Mouse (Mus musculus) limb, embryonic 11.5 days (tissue): ENCODE measurements at regions not wholly inside any gene's neighbourhood (a gene's known extent, or its start where the extent isn't known, plus 50 kb on each side); places are given as distances from the start of the nearest gene placed in this dataset.

Experiments used
- ATAC-seq: fragments of 200-750 bp; cut with Nextera tagmentation; 2 replicates; pipeline ENCODE4 v1.8.0; 2017; ENCODE audit warnings: low read depth; ENCODE audit not compliant: insufficient number of reproducible peaks, low FRiP score, low TSS enrichment
- DNase-seq: peaks from one replicate; pipeline ENCODE4 v3.0.0-alpha.2; 2015; ENCODE audit warnings: low spot score
- H3K27ac ChIP-seq: fragments of 300-500 bp; sonication (generic); replicated peaks from 2 replicates; pipeline ENCODE4 v1.5.1; 2014; ENCODE audit warnings: low read depth, mild to moderate bottlenecking, low read length
- H3K27me3 ChIP-seq: fragments of 300-500 bp; sonication (generic); 2 replicates; pipeline ENCODE4 v1.6.1; 2014; ENCODE audit warnings: mild to moderate bottlenecking, low read length, mixed read lengths; ENCODE audit not compliant: control insufficient read depth, insufficient read depth
- H3K36me3 ChIP-seq: fragments of 300-500 bp; sonication (generic); 2 replicates; pipeline ENCODE4 v1.6.1; 2014; ENCODE audit warnings: mild to moderate bottlenecking, low read length, moderate library complexity, mixed read lengths; ENCODE audit not compliant: control insufficient read depth, insufficient read depth
- H3K4me1 ChIP-seq: fragments of 300-500 bp; sonication (generic); 2 replicates; pipeline ENCODE4 v1.6.1; 2014; ENCODE audit warnings: low read length, mixed read lengths; ENCODE audit not compliant: control insufficient read depth, insufficient read depth
- H3K4me2 ChIP-seq: fragments of 300-500 bp; sonication (generic); 2 replicates; pipeline ENCODE4 v1.6.1; 2014; ENCODE audit warnings: low read depth, mild to moderate bottlenecking, moderate library complexity; ENCODE audit not compliant: severe bottlenecking
- H3K4me3 ChIP-seq: fragments of 300-500 bp; sonication (generic); 2 replicates; pipeline ENCODE4 v1.5.1; 2014; ENCODE audit warnings: low read depth, low read length
- H3K9ac ChIP-seq: fragments of 300-500 bp; sonication (generic); 2 replicates; pipeline ENCODE4 v1.6.1; 2014; ENCODE audit warnings: mild to moderate bottlenecking, low read length
- H3K9me3 ChIP-seq: fragments of 300-500 bp; sonication (generic); 2 replicates; pipeline ENCODE4 v1.6.1; 2016; ENCODE audit warnings: low read length; ENCODE audit not compliant: control insufficient read depth
- WGBS: fragments of 180-500 bp; shearing (Covaris S2); extraction: QIAGEN DNeasy Blood & Tissue Kit; methylation state at CpG from one replicate; pipeline ENCODE4 v1.1.7; 2014; 5-methylcytosine and 5-hydroxymethylcytosine counted together

GRCm38 (mm10) chr1:155041592-155041991 is 57.8 kb downstream of the Ier5 start:
- no peak for ATAC-seq
- DNase-seq = no peak
- H3K36me3 ChIP-seq = no peaks in the 10 kb centered on the region
- no peak overlapping the region for H3K9ac ChIP-seq
- H3K4me2 ChIP-seq = no peak overlapping the region
- no peak overlapping the region for H3K27ac ChIP-seq
- no peak overlapping the region for H3K4me3 ChIP-seq
- H3K4me1 ChIP-seq = no peaks in the 10 kb centered on the region
- no peaks in the 10 kb centered on the region for H3K9me3 ChIP-seq
- 88% methylated on average over 5 of the region's 5 CpGs for WGBS
- no peaks in the 10 kb centered on the region for H3K27me3 ChIP-seq

GRCm38 (mm10) chr1:155040939-155041371 is 58.5 kb downstream of the Ier5 start:
- Histone ChIP-seq H3K4me1 (no peaks in the 10 kb centered on the region), H3K27me3 (no peaks in the 10 kb centered on the region), H3K9ac (no peak overlapping the region), H3K4me3 (no peak overlapping the region), H3K27ac (no peak overlapping the region), H3K36me3 (no peaks in the 10 kb centered on the region), H3K4me2 (no peak overlapping the region), H3K9me3 (no peaks in the 10 kb centered on the region)
- 70% methylated on average over 1 of the region's 1 CpGs for WGBS
- DNase-seq (no peak), ATAC-seq (no peak)

- no peak overlapping the region for H3K27ac ChIP-seq
- no peaks in the 10 kb centered on the region for H3K36me3 ChIP-seq
- H3K9me3 ChIP-seq = no peaks in the 10 kb centered on the region
- 52% methylated on average over 9 of the region's 9 CpGs for WGBS
- H3K4me2 ChIP-seq = no peak overlapping the region
- no peak for DNase-seq
- no peak overlapping the region for H3K4me3 ChIP-seq
- no peak; the same call in 1 of the 2 replicates for ATAC-seq
- H3K4me1 ChIP-seq = no peaks in the 10 kb centered on the region
- H3K27me3 ChIP-seq = no peaks in the 10 kb centered on the region
- H3K9ac ChIP-seq = no peak overlapping the region
Observed at GRCm38 (mm10) chr1:155040086-155040726, 59.2 kb downstream of the Ier5 start.

GRCm38 (mm10) chr1:155038631-155039625 is 60.5 kb downstream of the Ier5 start:
- ATAC-seq (no peak), DNase-seq (no peak)
- no peak overlapping the region for H3K4me3 ChIP-seq
- H3K27me3 ChIP-seq = no peaks in the 10 kb centered on the region
- 77% methylated on average over 11 of the region's 11 CpGs for WGBS
- no peaks in the 10 kb centered on the region for H3K36me3 ChIP-seq
- no peaks in the 10 kb centered on the region for H3K9me3 ChIP-seq
- H3K4me1 ChIP-seq = no peaks in the 10 kb centered on the region
- no peak overlapping the region for H3K27ac ChIP-seq
- H3K4me2 ChIP-seq = no peak overlapping the region
- no peak overlapping the region for H3K9ac ChIP-seq

GRCm38 (mm10) chr1:155037479-155037878 is 62.0 kb downstream of the Ier5 start:
- DNase-seq = no peak
- no peak for ATAC-seq
- Histone ChIP-seq H3K4me1 (no peaks in the 10 kb centered on the region), H3K27ac (no peak overlapping the region), H3K4me2 (no peak overlapping the region), H3K4me3 (no peak overlapping the region), H3K36me3 (no peaks in the 10 kb centered on the region), H3K27me3 (no peaks in the 10 kb centered on the region), H3K9ac (no peak overlapping the region), H3K9me3 (no peaks in the 10 kb centered on the region)
- 87% methylated on average over 3 of the region's 3 CpGs for WGBS

- Histone ChIP-seq H3K4me2 (peak overlapping the region; percentile 10; the same call in 1 of the 2 replicates), H3K4me1 (peaks cover 13% of the 10 kb centered on the region), H3K27ac (no peak overlapping the region), H3K36me3 (no peaks in the 10 kb centered on the region), H3K9ac (peak overlapping the region; percentile 17; the same call in 1 of the 2 replicates), H3K9me3 (no peaks in the 10 kb centered on the region), H3K27me3 (no peaks in the 10 kb centered on the region), H3K4me3 (no peak overlapping the region)
- peak; percentile 55 for DNase-seq
- ATAC-seq = peak; percentile 17; the same call in 1 of the 2 replicates
- whole genome bisulfite sequencing = 9% methylated on average over 9 of the region's 9 CpGs
Observed at GRCm38 (mm10) chr1:155030908-155031307, 68.5 kb downstream of the Ier5 start.

GRCm38 (mm10) chr1:155029195-155029879 is 70.1 kb downstream of the Ier5 start:
- H3K36me3 ChIP-seq = no peaks in the 10 kb centered on the region
- no peaks in the 10 kb centered on the region for H3K27me3 ChIP-seq
- H3K4me1 ChIP-seq = peaks cover 13% of the 10 kb centered on the region
- H3K4me3 ChIP-seq = no peak overlapping the region
- WGBS = 58% methylated on average over 17 of the region's 17 CpGs
- H3K9me3 ChIP-seq = no peaks in the 10 kb centered on the region
- H3K4me2 ChIP-seq = no peak overlapping the region
- no peak for ATAC-seq
- no peak overlapping the region for H3K9ac ChIP-seq
- no peak for DNase-seq
- H3K27ac ChIP-seq = no peak overlapping the region

GRCm38 (mm10) chr1:155028735-155029134 is 70.7 kb downstream of the Ier5 start:
- Histone ChIP-seq H3K4me1 (peaks cover 13% of the 10 kb centered on the region), H3K4me3 (no peak overlapping the region), H3K9me3 (no peaks in the 10 kb centered on the region), H3K27me3 (no peaks in the 10 kb centered on the region), H3K27ac (no peak overlapping the region), H3K9ac (no peak overlapping the region), H3K36me3 (no peaks in the 10 kb centered on the region), H3K4me2 (no peak overlapping the region)
- DNase-seq (no peak), ATAC-seq (no peak)
- 38% methylated on average over 5 of the region's 5 CpGs for WGBS
